Mouse (Mus musculus) cerebellum, adult (tissue): ENCODE measurements around the gene Elob.

Experiments used
- ATAC-seq: cut with Nextera tagmentation; 2 replicates; pipeline ENCODE4 v1.9.2; 2017; ENCODE audit warnings: mild to moderate bottlenecking, moderate library complexity, mixed read lengths; ENCODE audit not compliant: insufficient number of reproducible peaks, low FRiP score, low TSS enrichment

Elob gene

DNA sequence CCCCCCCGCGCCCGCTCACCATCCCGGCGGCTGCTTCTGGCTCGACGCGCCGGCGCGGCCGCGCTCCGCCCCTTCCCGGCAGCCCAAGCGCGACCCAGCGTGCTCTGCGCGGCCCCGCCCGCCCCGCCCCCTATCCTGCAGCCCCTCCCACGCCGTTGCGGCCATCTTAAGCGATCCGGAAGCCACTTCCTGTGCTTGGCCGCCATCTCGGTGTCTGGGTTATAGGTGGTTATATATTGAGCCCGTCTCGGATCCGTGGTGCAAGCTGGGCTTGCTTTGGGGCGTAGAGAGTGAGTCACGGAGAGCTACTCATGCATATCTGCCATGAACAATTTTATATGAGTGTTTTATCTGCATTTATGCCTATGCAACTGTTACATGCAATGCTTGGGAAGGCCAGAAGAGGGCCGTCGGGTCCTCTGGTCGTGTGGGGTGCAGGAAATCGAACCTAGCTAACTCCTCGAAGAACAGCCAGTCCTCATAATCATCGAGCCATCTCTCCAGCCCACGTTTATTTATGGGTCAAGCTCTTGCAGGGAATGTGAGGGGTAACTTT lies at the start of gene Elob:
TSS of gene Elob (minus strand) at position 73 of the 556 bp plus-strand sequence.
- ATAC-seq, result peak; percentile 86

- no peak for ATAC-seq
Measured at GRCm38 (mm10) chr17:23877166-23877565, 48.2 kb upstream of the Elob start.

GRCm38 (mm10) chr17:23876741-23877140 lies 47.8 kb upstream of the Elob start:
- ATAC-seq, result no peak

- ATAC-seq, result no peak
Measured at GRCm38 (mm10) chr17:23873884-23874856, 45.2 kb upstream of the Elob start.

GRCm38 (mm10) chr17:23868513-23868912 lies 39.6 kb upstream of the Elob start:
- ATAC-seq, result no peak

DNA sequence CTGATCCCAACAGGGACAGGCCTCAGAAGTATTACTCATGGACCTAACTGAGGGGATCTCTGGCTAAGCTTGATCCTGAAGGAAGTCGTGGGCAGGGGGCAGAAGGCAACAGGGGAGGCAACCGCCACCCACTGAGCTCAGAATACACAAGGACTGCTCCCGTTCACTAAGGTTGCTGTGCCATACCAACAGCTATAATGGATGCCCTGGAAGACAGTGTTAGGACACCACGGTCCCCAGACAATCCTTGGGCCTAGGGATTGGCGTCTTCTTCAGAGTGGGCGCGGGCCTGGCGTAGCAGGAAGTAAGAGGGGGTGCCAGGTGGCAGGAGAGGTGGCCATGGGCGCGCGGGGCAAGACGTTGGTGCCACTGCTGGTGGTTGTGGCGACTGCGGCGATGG lies 38.8 kb upstream of the Elob start, which contains the start of gene Prss21:
TSS of gene Prss21 (plus strand) at position 301 of the 400 bp plus-strand sequence.
- ATAC-seq, result no peak

DNA sequence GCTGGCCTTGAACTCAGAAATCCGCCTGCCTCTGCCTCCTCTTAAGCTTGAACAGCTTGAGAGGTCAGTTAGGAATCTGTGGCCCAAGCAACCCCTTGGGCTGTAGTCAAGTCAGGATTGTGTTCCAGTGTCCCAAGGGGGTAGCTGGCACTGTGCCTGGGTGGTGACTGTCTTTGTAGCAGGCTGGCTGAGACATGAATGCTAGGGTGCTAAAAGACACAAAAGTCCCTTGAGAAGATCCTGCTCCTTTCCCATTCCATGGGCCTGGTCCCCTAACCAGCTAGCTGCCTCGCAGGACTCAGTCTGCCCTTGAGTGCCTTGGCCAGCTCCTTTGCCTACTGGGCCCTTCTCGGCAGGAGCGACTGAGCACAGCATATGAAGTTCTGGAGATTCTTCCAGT lies 34.0 kb upstream of the Elob start:
- no peak for ATAC-seq

GRCm38 (mm10) chr17:23857913-23858312 lies 29.0 kb upstream of the Elob start:
- ATAC-seq, result no peak

- ATAC-seq, result no peak
Measured at GRCm38 (mm10) chr17:23857193-23857592, 28.3 kb upstream of the Elob start.

GRCm38 (mm10) chr17:23854229-23854765 lies 25.4 kb upstream of the Elob start:
- no peak for ATAC-seq

GRCm38 (mm10) chr17:23853292-23853691 lies 24.4 kb upstream of the Elob start:
- ATAC-seq, result no peak

DNA sequence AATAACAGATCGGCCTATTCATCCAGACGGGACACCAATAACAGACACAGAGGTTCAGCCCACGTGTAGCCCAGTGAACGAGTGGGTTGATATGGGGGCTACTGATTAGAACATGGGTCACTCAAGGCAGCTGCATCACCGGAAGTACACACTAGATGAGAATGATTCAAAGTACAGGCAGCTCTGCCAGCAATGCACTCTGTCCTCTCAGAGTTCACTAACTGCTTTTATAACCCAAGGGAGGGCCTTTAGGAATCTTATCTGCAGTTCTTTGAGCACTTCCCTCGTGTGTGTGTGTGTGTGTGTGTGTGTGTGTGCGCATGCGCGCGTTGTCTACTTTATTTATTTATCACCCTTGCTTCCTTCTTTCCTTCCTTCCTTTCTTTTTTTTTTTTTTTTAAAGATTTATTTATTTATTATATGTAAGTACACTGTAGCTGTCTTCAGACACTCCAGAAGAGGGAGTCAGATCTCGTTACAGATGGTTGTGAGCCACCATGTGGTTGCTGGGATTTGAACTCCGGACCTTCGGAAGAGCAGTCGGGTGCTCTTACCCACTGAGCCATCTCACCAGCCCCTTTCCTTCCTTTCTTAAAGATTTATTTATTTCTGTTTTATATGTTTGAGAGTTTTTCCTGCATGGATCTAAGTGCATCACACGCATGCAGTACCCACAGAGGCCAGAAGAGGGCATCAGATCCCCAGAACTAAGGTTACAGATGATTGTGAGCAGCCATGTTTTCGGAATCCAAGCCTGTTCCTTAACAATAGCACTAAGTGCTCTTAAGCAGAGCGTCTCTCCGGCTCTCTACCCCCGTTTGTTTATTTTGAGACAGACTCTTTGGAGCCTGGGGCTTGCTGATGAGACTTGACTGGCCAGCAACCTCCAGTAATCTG lies 22.2 kb upstream of the Elob start:
- ATAC-seq, result no peak

- ATAC-seq, result no peak
Measured at GRCm38 (mm10) chr17:23850028-23850427, 21.1 kb upstream of the Elob start.

DNA sequence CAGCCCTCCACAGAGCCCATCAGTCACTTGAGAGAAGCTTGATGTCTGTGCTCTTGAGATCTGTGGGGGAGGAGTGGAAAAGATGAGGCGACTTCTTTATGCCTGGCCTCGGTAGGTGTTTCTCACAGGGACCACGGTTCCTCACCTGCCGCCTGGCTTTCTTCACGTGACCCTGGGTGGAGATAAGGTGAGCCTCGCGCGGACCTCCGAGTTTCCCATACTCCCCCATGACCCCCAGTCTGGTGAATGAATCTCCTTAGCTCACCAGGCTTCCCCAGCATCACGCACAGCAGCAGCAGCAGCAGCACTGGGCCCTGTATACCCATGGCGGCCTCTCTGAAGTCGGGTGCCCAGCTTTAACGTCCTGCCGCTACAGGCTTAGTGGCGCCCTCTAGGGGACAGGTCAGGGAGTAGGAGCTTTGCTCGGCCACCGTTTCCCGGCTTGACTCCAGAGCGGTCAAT lies 14.9 kb upstream of the Elob start, which contains the start of the genes Prss32 and Prss41:
TSS of gene Prss32 (plus strand) at position 44 of the 462 bp plus-strand sequence.
TSS of gene Prss41 (minus strand) at position 361 of the 462 bp plus-strand sequence.
- no peak for ATAC-seq

GRCm38 (mm10) chr17:23843141-23843811 lies 14.3 kb upstream of the Elob start:
- ATAC-seq, result no peak; the same call in 1 of the 2 replicates

- no peak for ATAC-seq
Measured at GRCm38 (mm10) chr17:23841145-23841544, 12.2 kb upstream of the Elob start.

DNA sequence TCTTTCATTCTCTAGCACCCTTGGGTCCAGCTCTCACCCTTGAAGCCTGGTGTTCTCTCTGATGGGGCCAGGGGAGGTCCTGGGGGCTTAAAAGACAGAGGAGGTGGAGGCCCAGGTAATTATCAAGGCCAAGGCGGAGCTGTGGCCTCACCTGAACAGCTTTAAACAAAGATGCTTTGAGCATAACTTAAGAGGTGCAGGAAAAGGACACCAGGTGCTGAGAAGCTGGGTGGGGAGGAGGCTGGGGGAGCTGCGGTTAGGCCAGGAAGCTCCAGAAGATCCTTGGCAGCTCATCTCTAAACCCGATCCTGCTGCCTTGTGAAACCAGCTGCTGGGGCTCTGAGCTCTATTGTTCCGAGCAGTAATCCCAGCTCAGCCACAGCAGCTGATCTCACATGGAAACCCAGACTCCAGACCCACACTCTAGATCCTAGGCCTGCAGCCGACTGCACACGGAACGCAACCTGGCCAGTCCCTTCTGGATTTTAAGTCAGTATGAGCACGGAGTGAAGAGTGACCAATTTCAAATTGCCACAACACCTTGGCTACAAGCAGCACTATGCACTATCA lies 7.2 kb upstream of the Elob start, which contains the start of gene Prss33:
TSS of gene Prss33 (minus strand) at position 51 of the 570 bp plus-strand sequence.
- no peak for ATAC-seq

DNA sequence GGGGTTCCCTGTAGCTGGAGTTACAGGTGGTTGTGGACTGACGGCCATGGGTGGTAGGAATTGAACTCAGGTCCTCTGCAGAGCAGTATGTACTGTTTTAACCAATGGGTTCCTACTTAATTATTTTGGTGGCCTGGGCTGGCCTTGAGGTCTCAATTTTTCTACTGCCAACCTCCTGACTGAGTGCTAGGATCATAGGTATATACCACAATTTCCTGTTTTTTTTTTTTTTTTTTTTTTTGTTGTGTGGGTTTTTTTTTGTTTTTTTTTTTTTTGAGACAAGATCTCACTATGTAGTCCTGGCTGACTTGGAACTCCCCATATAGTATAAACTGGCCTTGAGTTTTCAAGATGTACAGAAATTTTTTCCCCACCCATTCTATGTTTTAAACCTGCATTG lies 2.3 kb upstream of the Elob start:
- ATAC-seq, result no peak
